Mouse (Mus musculus) embryonic facial prominence, embryonic 13.5 days (tissue): ENCODE measurements around the gene Crhr1. TPM values are rescaled to one million over a fixed set of nuclear protein-coding genes. Genes with fewer than 3 reads are reported as not detected.

Experiments used
- ATAC-seq: fragments of 200-750 bp; cut with Nextera tagmentation; 2 replicates; pipeline ENCODE4 v1.8.0; 2017; ENCODE audit warnings: low read depth; ENCODE audit not compliant: insufficient number of reproducible peaks, insufficient read depth, low FRiP score, low TSS enrichment
- H3K27ac ChIP-seq: fragments of 300-500 bp; sonication (generic); 2 replicates; pipeline ENCODE4 v1.5.1; 2015; ENCODE audit warnings: moderate library complexity, mild to moderate bottlenecking, inconsistent platforms
- H3K27me3 ChIP-seq: fragments of 300-500 bp; sonication (generic); 2 replicates; pipeline ENCODE4 v1.6.1; 2015; ENCODE audit warnings: mild to moderate bottlenecking, inconsistent platforms
- H3K36me3 ChIP-seq: fragments of 300-500 bp; sonication (generic); 2 replicates; pipeline ENCODE4 v1.6.1; 2015; ENCODE audit warnings: mild to moderate bottlenecking, inconsistent platforms
- H3K4me1 ChIP-seq: fragments of 300-500 bp; sonication (generic); 2 replicates; pipeline ENCODE4 v1.6.1; 2015; ENCODE audit warnings: inconsistent platforms
- H3K4me2 ChIP-seq: fragments of 300-500 bp; sonication (generic); 2 replicates; pipeline ENCODE4 v1.6.1; 2015; ENCODE audit warnings: moderate library complexity, mild to moderate bottlenecking, inconsistent platforms
- H3K4me3 ChIP-seq: fragments of 300-500 bp; sonication (generic); 2 replicates; pipeline ENCODE4 v1.5.1; 2015; ENCODE audit warnings: mild to moderate bottlenecking, inconsistent platforms
- H3K9ac ChIP-seq: fragments of 300-500 bp; sonication (generic); 2 replicates; pipeline ENCODE4 v1.6.1; 2015; ENCODE audit warnings: mild to moderate bottlenecking, inconsistent platforms
- H3K9me3 ChIP-seq: fragments of 300-500 bp; sonication (generic); 2 replicates; pipeline ENCODE4 v1.6.1; 2016; ENCODE audit warnings: inconsistent platforms
- WGBS: fragments of 180-500 bp; shearing (Covaris S2); methylation state at CpG from one replicate; pipeline ENCODE4 v1.1.7; 2015; ENCODE audit warnings: mixed read lengths; 5-methylcytosine and 5-hydroxymethylcytosine counted together
- polyA plus RNA-seq: library from polyadenylated mRNA; unstranded; fragments of >200 nt; fragmentation: Nextera tagmentation; extraction: Ambion mirVana; gene quantifications from 2 replicates; pipeline ENCODE4 v1.2.1, GENCODE M21; 2015

The Crhr1 gene
- polyA plus RNA-seq, 1 experiment from 2014 or later = 0.13 TPM

DNA sequence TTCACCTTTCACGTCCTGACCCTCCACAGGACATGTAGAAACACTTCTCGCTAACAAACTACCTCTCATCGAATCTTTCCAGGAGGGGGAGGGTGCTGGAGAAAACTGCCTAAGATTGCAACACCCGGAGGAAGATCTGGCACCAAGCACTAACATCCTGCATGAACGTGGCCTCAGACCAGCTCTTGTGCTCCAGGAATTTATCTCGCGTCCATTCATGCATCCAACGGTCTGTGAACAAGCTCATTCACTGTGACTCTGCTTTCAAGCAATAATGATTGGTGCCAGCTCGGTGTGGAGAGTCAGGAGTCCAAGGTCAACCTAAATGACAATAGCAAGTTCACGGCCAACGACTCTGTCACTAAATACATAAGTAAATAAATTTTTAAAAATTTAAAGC lies 20.8 kb upstream of the Crhr1 start:
- H3K9ac ChIP-seq = no peak overlapping the region
- H3K4me1 ChIP-seq = peaks cover 8% of the 10 kb centered on the region; the same call in 1 of the 2 replicates
- H3K9me3 ChIP-seq = no peaks in the 10 kb centered on the region
- H3K27me3 ChIP-seq = peaks cover 7% of the 10 kb centered on the region
- ATAC-seq = no peak
- H3K4me2 ChIP-seq = no peak overlapping the region
- H3K4me3 ChIP-seq = no peak overlapping the region
- H3K27ac ChIP-seq = no peak overlapping the region
- 81% methylated on average over 11 of the region's 11 CpGs for WGBS
- H3K36me3 ChIP-seq = no peaks in the 10 kb centered on the region

DNA sequence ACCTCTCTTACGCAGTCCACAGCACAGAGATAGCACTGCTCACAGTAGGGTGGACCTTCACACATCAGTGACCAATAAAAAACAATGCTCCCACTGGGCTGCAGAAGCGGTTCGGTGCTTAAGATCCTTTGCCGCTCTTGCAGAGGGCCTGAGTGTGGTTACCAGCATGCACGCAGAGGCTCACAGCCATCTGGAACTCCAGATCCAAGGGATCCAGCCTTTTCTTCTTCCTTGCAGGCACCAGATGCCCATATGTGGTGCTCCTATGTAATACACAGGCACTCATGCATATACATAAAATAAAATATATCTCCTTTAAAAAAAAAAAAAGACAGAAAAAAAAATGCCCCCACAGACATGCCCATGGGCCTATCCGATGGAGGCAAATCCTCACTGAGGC lies 19.0 kb upstream of the Crhr1 start:
- H3K4me1 ChIP-seq = peaks cover 4% of the 10 kb centered on the region; the same call in 1 of the 2 replicates
- no peak overlapping the region for H3K4me2 ChIP-seq
- H3K9ac ChIP-seq = no peak overlapping the region
- no peak for ATAC-seq
- no peaks in the 10 kb centered on the region for H3K36me3 ChIP-seq
- H3K9me3 ChIP-seq = no peaks in the 10 kb centered on the region
- H3K27ac ChIP-seq = no peak overlapping the region
- 70% methylated on average over 6 of the region's 6 CpGs for WGBS
- no peak overlapping the region for H3K4me3 ChIP-seq
- H3K27me3 ChIP-seq = peaks cover 7% of the 10 kb centered on the region; the same call in 1 of the 2 replicates

GRCm38 (mm10) chr11:104114690-104115089 lies 18.0 kb upstream of the Crhr1 start:
- Histone ChIP-seq H3K4me2 (no peak overlapping the region), H3K27ac (no peak overlapping the region), H3K4me3 (no peak overlapping the region), H3K27me3 (peaks cover 6% of the 10 kb centered on the region; the same call in 1 of the 2 replicates), H3K9ac (no peak overlapping the region), H3K9me3 (no peaks in the 10 kb centered on the region), H3K36me3 (no peaks in the 10 kb centered on the region), H3K4me1 (peaks cover 4% of the 10 kb centered on the region; the same call in 1 of the 2 replicates)
- peak; percentile 75 for ATAC-seq
- 1% methylated on average over 7 of the region's 7 CpGs for WGBS

DNA sequence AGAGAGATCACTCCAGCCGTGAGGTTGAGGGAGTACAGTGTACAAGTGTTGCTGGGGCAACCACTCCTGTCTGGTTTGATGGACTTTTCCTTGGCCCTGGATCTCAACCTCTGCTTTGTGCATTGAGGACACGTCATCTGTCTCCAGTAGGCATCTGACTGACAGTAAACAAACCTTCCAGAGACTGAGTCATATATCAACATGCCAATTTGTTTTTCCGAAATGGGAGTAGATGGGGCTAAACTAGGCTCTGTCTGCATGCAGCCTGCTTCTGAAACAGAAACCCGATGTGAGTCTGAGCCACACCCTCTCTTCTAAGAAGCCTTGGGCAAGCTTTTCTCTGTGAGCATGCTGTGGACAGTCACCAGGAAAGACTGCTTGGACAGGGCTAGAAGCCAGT lies 14.3 kb upstream of the Crhr1 start:
- Histone ChIP-seq H3K4me3 (no peak overlapping the region), H3K9me3 (no peaks in the 10 kb centered on the region), H3K4me2 (no peak overlapping the region), H3K27me3 (peaks cover 3% of the 10 kb centered on the region; the same call in 1 of the 2 replicates), H3K9ac (no peak overlapping the region), H3K27ac (no peak overlapping the region), H3K4me1 (peaks cover 4% of the 10 kb centered on the region; the same call in 1 of the 2 replicates), H3K36me3 (no peaks in the 10 kb centered on the region)
- no peak for ATAC-seq
- 70% methylated on average over 4 of the region's 4 CpGs for WGBS

DNA sequence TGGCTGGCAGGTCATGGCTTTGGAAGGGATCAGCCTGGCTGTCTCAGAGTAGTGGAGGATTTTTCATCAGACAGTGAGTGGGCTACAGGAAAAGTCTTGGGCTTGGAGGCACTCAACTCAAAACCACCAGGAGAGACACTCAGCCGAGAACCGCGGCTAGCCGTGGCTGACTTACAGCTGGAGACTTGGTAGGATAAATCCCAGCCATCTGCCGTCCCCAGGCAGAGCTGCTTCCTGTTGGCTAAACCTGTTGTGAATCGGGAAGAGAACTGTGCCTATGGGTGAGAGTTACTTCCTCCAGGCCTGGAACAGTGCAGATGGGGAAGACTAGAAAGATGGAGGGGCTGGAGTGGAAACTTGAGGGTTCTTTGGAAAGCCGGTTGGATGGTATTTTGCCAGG lies 9.7 kb upstream of the Crhr1 start:
- H3K9me3 ChIP-seq = no peaks in the 10 kb centered on the region
- no peak overlapping the region for H3K4me2 ChIP-seq
- H3K27me3 ChIP-seq = peaks cover 16% of the 10 kb centered on the region
- H3K4me3 ChIP-seq = no peak overlapping the region
- ATAC-seq = no peak
- H3K27ac ChIP-seq = no peak overlapping the region
- H3K4me1 ChIP-seq = no peaks in the 10 kb centered on the region
- WGBS = 54% methylated on average over 7 of the region's 7 CpGs
- H3K9ac ChIP-seq = no peak overlapping the region
- no peaks in the 10 kb centered on the region for H3K36me3 ChIP-seq

- Histone ChIP-seq H3K4me3 (no peak overlapping the region), H3K36me3 (no peaks in the 10 kb centered on the region), H3K9me3 (no peaks in the 10 kb centered on the region), H3K4me2 (no peak overlapping the region), H3K9ac (no peak overlapping the region), H3K27ac (no peak overlapping the region), H3K4me1 (no peaks in the 10 kb centered on the region), H3K27me3 (peaks cover 18% of the 10 kb centered on the region)
- ATAC-seq = no peak
- 65% methylated on average over 10 of the region's 10 CpGs for WGBS
Measured at GRCm38 (mm10) chr11:104123479-104123878, 9.2 kb upstream of the Crhr1 start.

GRCm38 (mm10) chr11:104124582-104124981 lies 8.1 kb upstream of the Crhr1 start:
- H3K36me3 ChIP-seq = no peaks in the 10 kb centered on the region

GRCm38 (mm10) chr11:104129466-104129865 lies 3.2 kb upstream of the Crhr1 start:
- Histone ChIP-seq H3K36me3 (no peaks in the 10 kb centered on the region), H3K4me2 (no peak overlapping the region), H3K9me3 (no peaks in the 10 kb centered on the region), H3K27ac (no peak overlapping the region), H3K9ac (no peak overlapping the region), H3K4me3 (no peak overlapping the region), H3K27me3 (peaks cover 68% of the 10 kb centered on the region), H3K4me1 (peaks cover 20% of the 10 kb centered on the region)
- 85% methylated on average over 5 of the region's 5 CpGs for WGBS
- ATAC-seq = no peak

More at GRCm38 (mm10) chr11:104124582-104124981, 8.1 kb upstream of the Crhr1 start:
- Histone ChIP-seq H3K9me3 (no peaks in the 10 kb centered on the region), H3K4me2 (no peak overlapping the region), H3K27ac (no peak overlapping the region), H3K4me3 (no peak overlapping the region), H3K4me1 (no peaks in the 10 kb centered on the region), H3K9ac (no peak overlapping the region), H3K27me3 (peaks cover 22% of the 10 kb centered on the region)
- no peak for ATAC-seq
- 76% methylated on average over 3 of the region's 3 CpGs for WGBS

- no peak overlapping the region for H3K4me2 ChIP-seq
- no peak for ATAC-seq
- H3K9me3 ChIP-seq = no peaks in the 10 kb centered on the region
- WGBS = 70% methylated on average over 15 of the region's 15 CpGs
- no peak overlapping the region for H3K27ac ChIP-seq
- H3K4me1 ChIP-seq = peaks cover 20% of the 10 kb centered on the region
- peaks cover 79% of the 10 kb centered on the region for H3K27me3 ChIP-seq
- H3K36me3 ChIP-seq = no peaks in the 10 kb centered on the region
- no peak overlapping the region for H3K9ac ChIP-seq
- H3K4me3 ChIP-seq = no peak overlapping the region
Measured at GRCm38 (mm10) chr11:104130721-104131647, 1.7 kb upstream of the Crhr1 start.

DNA sequence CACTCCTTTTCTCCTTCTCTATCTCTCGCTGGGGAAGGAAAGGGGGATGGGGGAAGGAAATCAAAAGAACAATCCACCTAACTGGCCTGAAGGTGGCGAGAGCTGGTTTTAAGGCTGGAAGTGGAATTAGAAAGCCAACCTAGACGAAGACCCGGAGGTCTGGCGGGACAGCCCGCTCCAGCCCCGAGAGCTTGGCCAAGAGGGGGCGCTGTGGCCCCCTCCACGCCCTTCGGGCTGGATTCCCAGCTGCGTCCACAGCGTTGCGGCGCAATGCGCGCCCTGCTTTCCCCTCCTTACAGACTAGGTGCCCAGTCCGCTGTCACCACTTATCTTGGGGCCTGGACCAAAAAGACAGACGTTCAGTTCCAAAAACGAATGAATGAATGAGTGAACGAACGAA lies 899 bp upstream of the Crhr1 start:
- H3K4me3 ChIP-seq = peak overlapping the region; percentile 54
- H3K36me3 ChIP-seq = no peaks in the 10 kb centered on the region
- H3K4me2 ChIP-seq = peak overlapping the region; percentile 100
- ATAC-seq = no peak
- 1% methylated on average over 21 of the region's 21 CpGs for WGBS
- H3K4me1 ChIP-seq = peaks cover 20% of the 10 kb centered on the region
- no peaks in the 10 kb centered on the region for H3K9me3 ChIP-seq
- no peak overlapping the region; the same call in 1 of the 2 replicates for H3K9ac ChIP-seq
- no peak overlapping the region for H3K27ac ChIP-seq
- peaks cover 86% of the 10 kb centered on the region for H3K27me3 ChIP-seq

GRCm38 (mm10) chr11:104133442-104133983 lies 858 bp downstream of the Crhr1 start:
- peak overlapping the region; percentile 68 for H3K9ac ChIP-seq
- whole genome bisulfite sequencing = under 1% methylated on average over 47 of the region's 47 CpGs
- peaks cover 20% of the 10 kb centered on the region for H3K4me1 ChIP-seq

GRCm38 (mm10) chr11:104138976-104139375 lies 6.3 kb downstream of the Crhr1 start:
- Histone ChIP-seq H3K27ac (no peak overlapping the region), H3K36me3 (no peaks in the 10 kb centered on the region), H3K27me3 (peaks cover 58% of the 10 kb centered on the region), H3K4me2 (no peak overlapping the region), H3K4me1 (no peaks in the 10 kb centered on the region), H3K9me3 (no peaks in the 10 kb centered on the region), H3K9ac (no peak overlapping the region), H3K4me3 (no peak overlapping the region)
- ATAC-seq = no peak
- 77% methylated on average over 3 of the region's 3 CpGs for WGBS

More at GRCm38 (mm10) chr11:104133442-104133983, 858 bp downstream of the Crhr1 start:
- Histone ChIP-seq H3K36me3 (no peaks in the 10 kb centered on the region), H3K9me3 (no peaks in the 10 kb centered on the region), H3K27ac (no peak overlapping the region), H3K27me3 (peaks cover 87% of the 10 kb centered on the region), H3K4me3 (peak overlapping the region; percentile 54), H3K4me2 (peak overlapping the region; percentile 100)
- ATAC-seq = no peak
